Mouse (Mus musculus) olfactory bulb, adult 2 months (tissue): ENCODE data around the gene Gxylt1.

Experiments used
- CTCF ChIP-seq: fragments of 200-500 bp; IDR thresholded peaks from 2 replicates; pipeline ENCODE4 v1.5.1; 2012; ENCODE audit warnings: low read depth, mild to moderate bottlenecking, low read length, moderate library complexity; ENCODE audit not compliant: insufficient read depth
- POLR2A ChIP-seq: fragments of 200-500 bp; IDR thresholded peaks from 2 replicates; pipeline ENCODE4 v1.6.1; 2012; ENCODE audit warnings: mild to moderate bottlenecking, low read depth, low read length, moderate library complexity; ENCODE audit not compliant: insufficient read depth

GRCm38 (mm10) chr15:93255295-93255694, 19.7 kb downstream of the Gxylt1 start:
- no peak for TF ChIP-seq CTCF
- no peak for TF ChIP-seq POLR2A
